Mouse (Mus musculus) heart, postnatal 36 days (tissue): ENCODE data around the gene Rpn2. TPM values are rescaled to one million over a fixed set of nuclear protein-coding genes. Genes with fewer than 3 reads are reported as not detected.

Source experiments
- DNase-seq, 2 experiments: peaks; one replicate each; pipeline ENCODE4 v3.0.0; 2021 to 2022
- intact Hi-C: fragments of 180-260 bp; cut with DNase I; formaldehyde crosslinking; loops from one replicate; pipeline ENCODE4 v1.15.1; 2025
- total RNA-seq, 2 experiments: library from RNA; stranded (reverse); gene quantifications; 2 replicates each; pipeline ENCODE4 v1.2.3; 2021

Rpn2 gene
- total RNA-seq, 2 experiments from 2014 or later: 92.5 to 101 TPM

DNA sequence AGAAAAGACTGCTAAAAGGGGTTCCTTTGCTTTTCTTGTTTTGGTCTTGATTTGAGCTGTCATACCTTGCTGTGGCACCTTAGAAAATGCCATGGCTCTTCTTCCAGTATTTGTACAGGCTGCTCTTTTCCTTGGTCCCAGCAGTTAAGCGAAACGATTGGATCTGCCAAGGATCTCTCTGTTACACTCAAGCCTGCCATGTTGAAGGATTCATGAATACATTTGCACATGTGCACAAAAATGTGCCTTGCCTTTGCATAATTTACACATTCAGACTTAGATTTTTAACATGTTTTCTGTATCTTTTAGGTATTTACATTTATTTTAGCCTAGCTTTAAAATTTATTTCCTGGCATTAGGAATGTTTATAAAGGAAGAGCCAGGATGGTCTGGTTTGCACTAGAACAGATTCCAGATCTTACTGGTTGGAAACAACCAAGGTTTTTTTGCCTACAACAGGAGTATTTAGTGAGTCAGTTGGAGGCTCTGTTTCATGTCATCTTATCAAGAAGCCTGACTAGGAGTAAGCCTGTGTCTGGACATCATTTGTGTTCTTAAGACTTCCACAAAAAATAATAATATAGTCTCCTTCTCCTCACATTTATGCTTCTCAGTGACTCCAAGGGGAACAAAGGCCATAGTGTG, 29.6 kb downstream of the Rpn2 start:
- intact Hi-C loops: no loop called here
- DNase-seq: no peak

GRCm38 (mm10) chr2:157309611-157310010, 30.8 kb downstream of the Rpn2 start:
- intact Hi-C loops: no loop called here
- DNase-seq: no peak

DNA sequence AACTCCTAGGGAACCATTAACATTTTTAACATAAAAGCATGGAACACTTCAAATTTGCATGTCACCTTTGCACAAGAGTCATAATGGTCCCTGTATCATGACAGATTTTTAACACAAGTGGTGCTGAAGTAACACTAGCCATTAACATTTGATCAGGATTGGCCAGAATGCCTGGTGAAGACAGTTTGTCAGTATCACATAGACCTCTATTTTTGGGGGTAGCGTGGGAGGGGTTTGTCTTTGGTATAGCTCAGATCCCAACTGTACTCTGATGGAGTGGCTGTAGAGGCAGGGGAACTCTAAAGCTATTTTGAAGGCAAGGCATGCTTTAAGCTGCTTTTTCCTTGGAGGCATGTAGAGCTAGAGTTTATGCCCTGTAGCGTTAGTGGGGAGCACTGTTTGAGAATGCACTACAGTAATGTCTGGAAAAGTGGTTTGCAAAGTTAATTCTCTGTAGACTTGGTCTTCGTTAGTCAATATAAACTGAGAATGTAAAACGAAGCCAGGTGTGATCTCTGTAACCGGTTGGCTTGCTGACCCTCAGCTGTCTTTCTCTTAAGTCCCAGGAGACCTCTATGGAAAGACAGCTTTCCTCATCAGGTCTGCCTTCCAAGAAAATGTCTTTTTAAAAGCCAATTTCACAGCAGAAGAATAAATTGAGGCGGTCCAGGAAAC, 32.3 kb downstream of the Rpn2 start:
- intact Hi-C loops: no loop called here

DNA sequence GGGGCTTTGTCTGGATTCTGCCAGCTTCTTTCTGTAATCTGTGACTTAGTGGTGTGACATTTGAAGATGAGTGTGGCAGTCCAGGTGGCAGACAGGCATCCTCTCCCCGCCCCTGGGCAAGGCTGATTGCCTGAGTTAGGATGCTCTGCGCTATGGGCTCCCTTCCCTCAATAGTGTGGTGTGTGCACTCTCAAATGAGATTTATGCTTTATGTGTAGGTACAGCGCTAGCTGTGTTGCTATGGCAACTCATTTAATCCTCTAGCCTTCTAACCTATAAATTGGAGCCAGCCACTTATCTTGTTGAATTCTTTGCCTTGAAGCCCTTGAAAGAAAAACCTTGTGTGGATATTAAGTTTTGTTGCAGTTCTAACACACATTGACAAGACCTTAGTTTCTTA, 34.9 kb downstream of the Rpn2 start:
- intact Hi-C loops: no loop called here
- DNase-seq: no peak

More for the DNA sequence above, 32.3 kb downstream of the Rpn2 start:
- no peak for DNase-seq

DNA sequence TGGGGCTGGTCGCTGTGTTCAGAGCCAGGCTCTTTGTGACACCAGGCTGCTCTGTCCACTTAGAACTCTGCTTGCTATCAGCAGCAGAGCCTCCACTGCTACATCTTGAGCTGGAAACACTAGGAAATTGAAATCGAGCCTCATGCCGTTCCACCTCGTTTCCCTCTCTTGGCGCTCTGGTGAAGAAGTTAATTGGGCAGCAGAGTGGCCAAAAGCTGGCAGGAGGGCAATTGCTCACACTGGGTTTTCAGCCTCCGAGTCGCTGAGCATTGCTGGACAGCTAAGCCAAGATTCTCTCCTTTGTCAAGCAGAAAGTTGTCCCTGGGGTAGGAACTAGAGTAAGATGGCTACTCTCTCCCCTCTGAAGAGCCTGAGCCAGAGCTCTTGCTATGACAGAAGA, 35.5 kb downstream of the Rpn2 start:
- intact Hi-C loops: no loop called here
- no peak for DNase-seq

- no peak for DNase-seq
- intact Hi-C loops: no loop called here
These were observed 36.7 kb downstream of the Rpn2 start for GRCm38 (mm10) chr2:157315486-157315885.

DNA sequence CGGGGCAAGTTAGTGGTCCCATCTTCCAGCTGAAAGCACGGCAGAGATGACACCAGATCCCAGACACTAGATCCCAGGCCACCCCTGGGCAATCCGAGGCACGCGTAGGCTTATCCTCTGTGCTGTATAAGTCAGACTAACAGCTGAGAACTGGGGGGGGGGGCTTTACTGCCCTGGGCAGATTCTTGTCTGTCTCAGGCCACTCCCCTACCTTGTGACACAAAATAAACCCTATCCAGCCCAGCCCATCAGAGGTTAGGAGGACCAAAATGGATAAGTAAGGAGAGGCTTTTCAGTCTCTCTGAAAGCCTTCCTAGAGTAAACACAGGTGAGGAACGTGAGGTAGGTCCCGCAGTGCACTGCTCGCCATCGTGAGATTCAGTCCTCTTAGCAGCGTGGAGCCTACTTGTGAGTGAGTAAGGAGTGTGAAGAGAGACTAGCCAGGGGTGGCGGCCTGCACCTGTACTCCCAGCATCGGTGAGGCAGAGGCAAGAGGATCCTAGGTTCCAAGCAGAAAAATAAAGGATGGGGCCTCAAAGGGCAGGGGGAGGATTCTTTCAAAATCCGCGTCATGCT, 37.6 kb downstream of the Rpn2 start:
- intact Hi-C loops: no loop called here
- DNase-seq: no peak

DNA sequence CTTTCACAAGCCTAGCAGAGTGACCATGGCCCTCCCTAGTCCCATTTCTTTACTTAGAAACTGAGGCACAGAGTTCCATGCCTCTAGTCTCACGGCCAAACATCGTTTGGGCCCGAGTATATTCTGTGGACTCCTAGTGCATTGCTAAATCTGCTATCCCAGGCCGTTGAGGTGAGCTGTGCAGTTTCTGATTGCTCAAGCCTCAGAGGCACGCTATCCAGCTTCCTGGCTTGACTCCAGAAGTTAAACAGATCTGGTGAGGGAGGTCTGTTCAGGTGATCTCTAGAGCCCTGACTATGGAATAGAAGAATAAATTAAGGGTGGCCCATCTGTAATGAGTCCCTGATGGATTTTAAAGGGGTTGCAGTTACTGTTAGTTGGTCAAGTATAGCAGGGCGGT, 38.4 kb downstream of the Rpn2 start:
- no peak for DNase-seq
- intact Hi-C loops: no loop called here

GRCm38 (mm10) chr2:157320135-157320534, 41.3 kb downstream of the Rpn2 start:
- intact Hi-C loops: no loop called here
- no peak for DNase-seq

- DNase-seq: no peak
- intact Hi-C loops: no loop called here
These were observed 42.1 kb downstream of the Rpn2 start for GRCm38 (mm10) chr2:157320886-157321285.

DNA sequence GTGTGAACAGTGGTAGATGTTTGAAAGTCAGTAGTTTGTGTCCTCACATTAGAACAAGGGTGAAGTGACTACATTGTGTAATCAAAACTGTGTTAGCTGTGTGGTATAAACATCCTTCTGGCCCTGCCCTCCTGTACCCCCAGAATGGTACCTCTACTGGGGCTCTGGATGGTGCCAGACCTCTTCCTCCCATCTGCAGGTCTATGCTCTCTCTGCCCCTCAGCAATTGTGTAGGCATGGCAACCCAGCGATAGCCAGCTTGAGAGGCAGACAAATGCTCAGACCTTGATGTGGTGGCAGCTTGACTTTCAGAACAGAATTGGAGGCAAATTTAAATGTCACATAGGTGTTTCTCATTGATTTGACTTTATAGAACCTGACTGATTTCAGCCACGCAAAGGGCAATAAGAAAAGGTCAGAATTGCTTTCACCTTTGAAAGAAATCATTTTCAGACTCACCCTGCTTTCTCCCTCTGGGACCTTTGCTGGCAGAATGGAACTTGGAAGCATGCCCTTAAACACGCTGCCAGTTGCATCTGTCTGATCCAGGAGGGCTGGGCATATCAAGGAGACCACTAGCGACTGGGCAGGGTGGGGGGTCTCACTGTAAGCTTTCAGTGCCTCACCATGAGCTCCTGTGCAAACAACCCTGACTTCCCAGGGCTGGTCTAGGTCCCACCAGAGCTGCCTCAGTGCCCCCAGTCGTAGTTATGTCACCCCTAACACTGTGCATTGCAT, 43.4 kb downstream of the Rpn2 start:
- DNase-seq: no peak
- intact Hi-C loops: no loop called here

DNA sequence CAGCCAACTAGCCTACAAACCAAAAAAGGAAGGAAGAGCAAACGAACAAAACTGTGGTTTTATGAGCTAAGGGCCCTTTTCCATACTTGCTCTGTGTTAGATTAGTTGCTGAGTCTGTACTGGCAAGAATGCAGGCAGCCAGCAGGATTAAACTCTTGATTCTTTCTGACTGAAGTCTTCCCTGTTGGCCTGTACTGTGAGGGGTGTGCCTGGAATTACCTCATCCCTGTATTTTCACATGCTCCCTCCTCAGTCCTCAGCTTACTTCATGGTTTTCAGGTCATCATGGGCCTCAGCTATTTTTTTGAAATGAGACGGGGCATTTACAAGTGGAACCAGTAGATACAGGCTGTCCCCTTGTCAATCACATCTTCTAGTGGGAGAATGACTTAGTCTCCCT, 46.4 kb downstream of the Rpn2 start:
- DNase-seq: no peak
- intact Hi-C loops: no loop called here

GRCm38 (mm10) chr2:157328106-157328505, 49.3 kb downstream of the Rpn2 start:
- intact Hi-C loops: no loop called here
- DNase-seq: no peak

GRCm38 (mm10) chr2:157328570-157328969, 49.8 kb downstream of the Rpn2 start:
- no peak for DNase-seq
- intact Hi-C loops: no loop called here

- intact Hi-C loops: no loop called here
- no peak for DNase-seq
These were observed 53.2 kb downstream of the Rpn2 start for GRCm38 (mm10) chr2:157332059-157332458.

DNA sequence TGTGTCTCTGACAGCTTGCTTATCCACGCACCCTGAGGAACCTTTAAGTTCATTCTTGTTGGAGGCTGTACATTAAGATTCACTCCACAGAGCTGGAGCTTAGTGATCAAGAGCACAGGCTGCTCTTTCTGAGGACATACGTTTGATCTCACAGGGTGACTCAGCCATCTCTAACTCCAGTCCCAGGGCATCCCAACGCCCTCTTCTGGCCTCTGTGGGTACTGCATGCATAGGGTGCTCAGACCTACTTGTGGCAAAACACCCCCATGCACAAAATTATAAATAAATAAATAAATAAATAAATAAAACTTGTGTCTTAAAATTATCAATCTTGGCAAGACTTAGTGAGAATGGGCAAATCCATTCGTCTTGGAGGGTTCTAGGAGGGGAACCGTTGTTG, 59.8 kb downstream of the Rpn2 start:
- intact Hi-C loops: no loop called here

GRCm38 (mm10) chr2:157339532-157339931, 60.7 kb downstream of the Rpn2 start:
- intact Hi-C loops: no loop called here
- DNase-seq: no peak

More for the DNA sequence above, 59.8 kb downstream of the Rpn2 start:
- peak; percentile 39 to 66 for DNase-seq

DNA sequence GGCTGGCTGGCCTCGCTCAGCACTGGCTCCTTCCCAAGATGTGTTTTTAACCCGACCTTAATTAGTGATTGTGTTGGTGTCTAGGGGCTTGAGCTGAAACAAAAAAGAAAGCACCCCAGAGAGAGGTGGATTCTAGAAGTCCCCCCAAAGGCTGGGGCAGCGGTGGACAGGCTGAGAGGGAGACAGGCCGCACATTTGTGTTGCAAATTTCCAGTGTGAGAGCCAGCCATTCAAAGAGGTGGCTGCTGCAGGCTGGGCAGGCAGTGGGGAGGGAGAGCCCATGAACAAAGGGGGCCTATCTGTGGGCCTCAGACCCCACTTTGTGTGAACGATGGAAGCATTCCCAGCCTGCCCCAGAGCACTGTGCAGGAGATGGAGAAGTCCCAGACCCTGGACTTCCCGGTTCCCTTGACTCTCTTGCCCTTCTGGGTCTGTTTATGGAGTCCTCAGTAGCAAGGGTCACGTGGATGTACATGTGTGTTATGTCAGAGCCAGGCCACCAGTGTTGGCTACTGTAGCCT, 61.5 kb downstream of the Rpn2 start:
- intact Hi-C loops: no loop called here
- DNase-seq: peak; percentile 24 to 42

- intact Hi-C loops: loop anchor here (1.0 kb wide), 2 partner anchors 116 to 230 kb away; partner anchors contain the start of gene Blcap
- DNase-seq: peak; percentile 75 to 77
These were observed 62.9 kb downstream of the Rpn2 start for GRCm38 (mm10) chr2:157341554-157342270.

DNA sequence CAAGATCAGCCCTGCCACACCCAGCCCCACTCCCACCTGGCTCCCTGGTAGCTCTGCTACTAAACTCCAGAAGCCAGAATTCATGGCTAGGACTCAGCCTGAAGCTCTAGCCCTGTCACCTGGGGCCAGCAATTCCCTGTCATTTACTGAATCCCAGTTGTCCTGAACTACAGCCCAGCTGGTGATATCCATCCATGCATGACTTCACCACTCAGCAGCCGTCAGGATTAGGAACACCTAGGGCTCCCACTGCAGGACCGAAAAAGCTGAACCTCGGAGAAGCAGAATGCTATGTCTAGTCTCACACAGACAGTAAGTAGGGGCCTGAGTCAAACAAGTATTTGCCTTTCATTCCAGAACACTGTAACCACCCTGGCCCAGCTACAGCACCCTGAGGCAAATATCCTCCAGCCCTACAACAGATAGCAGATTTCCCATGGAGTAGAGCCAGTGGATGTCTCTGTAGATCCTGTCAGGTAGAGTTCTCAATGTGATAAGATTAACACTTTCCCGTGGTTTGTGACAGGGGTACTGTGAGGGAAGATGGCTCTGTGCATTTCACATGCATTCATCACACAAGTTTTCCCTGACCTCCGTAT, 63.6 kb downstream of the Rpn2 start:
- no peak for DNase-seq
- intact Hi-C loops: no loop called here
